Mouse (Mus musculus): Measurements from ENCODE around the gene Olfr1076.

Olfr1076 gene

DNA sequence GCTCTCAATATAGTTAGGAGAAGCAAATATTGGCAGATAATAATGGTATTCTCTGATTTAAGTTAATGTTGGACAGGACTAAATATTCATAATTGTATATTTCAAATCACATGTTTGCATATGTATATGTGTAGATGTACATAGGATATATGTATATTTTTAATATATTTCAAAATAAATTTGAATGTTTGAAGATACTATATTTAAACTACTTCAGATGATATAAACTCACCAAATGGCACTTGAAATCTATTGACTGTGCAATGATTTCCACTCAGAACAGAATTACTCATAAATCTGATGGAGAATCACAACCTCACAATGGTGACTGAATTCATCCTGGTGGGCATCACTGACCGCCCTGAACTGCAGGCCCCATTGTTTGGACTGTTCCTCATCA lies at the start of gene Olfr1076:
Gene Olfr1076, plus strand, starts transcription at position 301 of the 400 bp plus-strand sequence.
- 77% methylated on average over 1 of the region's 1 CpGs for WGBS

DNA sequence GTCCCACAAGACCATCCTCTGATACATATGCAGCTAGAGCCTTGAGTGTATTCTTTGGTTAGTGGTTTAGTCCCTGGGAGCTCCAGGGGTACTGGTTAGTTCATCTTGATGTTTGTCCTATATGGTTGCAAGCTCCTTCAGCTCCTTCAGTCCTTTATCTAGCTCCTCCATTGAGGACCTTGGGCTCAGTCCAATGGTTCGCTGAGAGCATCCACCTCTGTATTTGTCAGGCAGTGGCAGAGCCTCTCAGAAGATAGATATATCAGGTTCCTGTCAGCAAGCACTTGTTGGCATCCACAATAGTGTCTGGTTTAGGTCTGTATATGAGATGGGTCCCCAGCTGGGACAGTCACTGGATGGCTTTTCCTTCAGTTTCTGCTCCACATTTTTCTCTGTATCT lies 47.8 kb upstream of the Olfr1076 start:
- WGBS = 88% methylated on average over 1 of the region's 1 CpGs

DNA sequence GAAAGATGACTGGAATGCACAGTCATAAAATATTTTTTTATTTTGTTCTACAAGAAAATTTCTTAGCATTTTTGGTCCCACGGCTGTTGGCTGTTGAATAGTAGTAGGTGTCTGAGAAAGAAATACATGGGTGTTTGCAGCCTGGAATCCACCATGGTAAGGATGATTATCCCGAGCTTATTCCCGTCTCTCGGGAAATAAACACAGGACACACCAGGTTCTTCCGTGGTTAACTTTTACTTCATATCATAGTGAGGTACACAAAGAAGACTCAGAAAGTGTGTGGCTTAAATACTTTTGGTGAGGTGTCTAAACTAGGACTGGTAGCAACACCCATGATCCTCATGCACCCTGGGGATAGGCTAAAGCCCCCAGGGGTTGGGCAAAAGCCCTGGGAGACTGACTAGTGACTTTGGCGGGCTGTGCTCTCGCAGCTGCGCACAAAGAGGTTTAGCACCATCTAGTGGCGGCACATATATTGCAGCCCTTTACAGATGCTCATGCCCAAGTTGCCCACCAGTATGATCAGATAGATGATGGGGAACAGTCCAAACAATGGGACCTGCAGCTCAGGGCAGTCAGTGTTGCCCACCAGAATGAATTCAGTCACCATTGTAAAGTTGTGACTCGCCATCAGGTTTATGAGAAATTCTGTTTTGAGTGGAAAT lies 43.7 kb upstream of the Olfr1076 start:
- WGBS = 32% methylated on average over 10 of the region's 10 CpGs

DNA sequence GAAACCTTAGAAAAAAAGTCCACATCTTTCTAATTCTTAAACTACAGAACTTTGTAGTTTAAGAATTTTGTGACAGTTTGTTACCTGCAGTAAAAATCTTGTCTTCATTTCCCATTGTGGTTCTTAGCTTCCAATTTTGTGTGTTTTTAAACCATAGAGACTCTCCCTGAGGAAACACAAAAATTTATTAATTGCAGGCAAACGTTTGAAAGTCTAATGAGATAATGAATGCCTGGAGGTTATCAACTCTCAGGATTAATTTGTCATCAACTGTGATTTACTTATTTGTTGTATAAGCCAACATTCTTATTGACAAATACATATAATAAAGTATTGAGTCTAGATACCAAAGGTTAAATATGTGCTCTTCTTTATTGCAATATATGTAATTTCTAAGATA lies 21.0 kb upstream of the Olfr1076 start, which contains the start of gene Olfr228:
Gene Olfr228, minus strand, starts transcription at position 101 of the 400 bp plus-strand sequence.
- WGBS = 43% methylated on average over 1 of the region's 1 CpGs

DNA sequence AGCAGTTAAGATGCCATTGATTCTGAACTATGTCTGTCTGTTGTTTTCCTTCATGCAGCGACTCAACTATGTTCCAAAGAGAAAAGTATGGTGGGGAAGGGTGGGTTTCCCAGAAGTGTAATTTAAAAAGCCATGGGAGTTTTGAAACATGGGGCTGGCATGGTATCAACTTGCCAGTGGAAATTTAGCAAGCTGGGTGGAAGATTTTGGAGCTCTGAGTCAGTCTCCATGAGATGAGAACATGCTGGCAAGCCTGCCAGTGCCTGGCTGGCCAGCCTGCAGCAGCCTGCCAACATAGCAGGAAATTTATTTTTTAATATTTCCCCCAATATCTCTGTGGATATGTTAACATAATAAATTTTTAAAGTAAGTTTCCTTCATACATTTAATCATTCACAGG lies 22.7 kb downstream of the Olfr1076 start:
- 61% methylated on average over 1 of the region's 1 CpGs for WGBS

DNA sequence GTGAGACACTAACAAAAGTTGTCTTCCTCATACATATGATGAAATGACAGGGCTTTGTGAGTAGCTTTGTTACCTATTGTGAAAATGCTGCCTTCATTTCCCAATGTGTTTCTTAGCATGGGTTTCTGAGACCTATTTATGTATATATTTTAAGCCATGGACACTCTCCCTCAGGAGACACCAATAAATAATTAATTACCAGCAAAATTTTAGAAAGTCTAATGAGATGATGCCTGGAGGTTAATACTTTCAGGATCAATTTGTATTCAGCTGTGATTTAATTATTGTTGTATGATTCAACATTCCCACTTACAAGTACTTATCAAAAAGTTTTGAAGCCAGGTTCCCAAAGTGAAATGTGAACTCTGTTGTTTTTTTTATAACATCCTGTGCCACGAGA lies 34.1 kb downstream of the Olfr1076 start, which contains the start of gene Olfr1079:
Gene Olfr1079, minus strand, starts transcription at position 101 of the 400 bp plus-strand sequence.
- WGBS = 40% methylated on average over 1 of the region's 1 CpGs

DNA sequence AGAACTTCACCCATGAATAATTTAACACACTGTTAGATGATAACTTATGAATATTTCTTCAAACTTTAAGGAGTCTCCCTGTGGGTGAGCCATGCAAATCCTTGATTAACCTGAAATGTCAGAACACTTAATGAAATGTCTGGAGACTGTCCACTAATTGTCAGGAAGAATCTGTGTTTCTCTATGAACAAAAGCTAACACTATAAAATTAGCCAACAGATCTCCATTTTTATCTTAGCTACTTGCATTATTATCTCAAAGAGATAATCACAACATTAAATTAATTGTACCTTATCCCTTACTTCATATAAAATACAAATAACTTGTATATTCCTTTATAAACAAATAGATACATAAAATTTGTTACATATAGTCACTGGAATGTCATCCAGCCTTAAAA lies 49.9 kb downstream of the Olfr1076 start, which contains the start of gene Olfr1080:
Gene Olfr1080, minus strand, starts transcription at position 101 of the 400 bp plus-strand sequence.

